Mouse (Mus musculus): Measurements from ENCODE around the gene Mrpl47.
"Not testable (repeated sequence)": the region's sequence is repeated elsewhere in the genome, so short reads cannot be mapped to it uniquely, and the experiment has no call there.

Mrpl47 gene

GRCm38 (mm10) chr3:32737172-32737655, at the start of gene Mrpl47:
Mrpl47 (minus strand) TSS chr3:32737605.
- DNase-seq: no peak

DNA sequence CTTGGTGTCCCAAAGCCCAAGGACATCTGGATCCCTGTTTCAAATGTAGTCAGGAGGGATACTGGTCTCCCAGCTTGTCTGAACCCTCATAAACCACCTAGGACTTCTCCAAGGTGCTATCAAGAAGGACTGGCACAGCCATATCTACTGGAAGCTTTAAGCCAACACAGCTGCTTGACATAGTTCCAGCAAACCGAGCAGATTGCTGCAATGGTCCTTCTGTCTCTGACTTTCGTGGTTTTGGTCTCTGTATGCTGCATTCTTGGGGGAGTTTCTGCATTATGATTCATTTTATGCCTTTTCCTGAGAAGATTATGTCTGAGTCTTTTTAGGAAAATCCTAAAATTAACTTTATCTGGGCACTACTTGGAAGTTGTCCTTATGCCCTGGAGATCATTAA, 33.4 kb upstream of the Mrpl47 start:
- DNase-seq: no peak

GRCm38 (mm10) chr3:32763902-32764301, 26.5 kb upstream of the Mrpl47 start:
- DNase-seq: no peak

DNA sequence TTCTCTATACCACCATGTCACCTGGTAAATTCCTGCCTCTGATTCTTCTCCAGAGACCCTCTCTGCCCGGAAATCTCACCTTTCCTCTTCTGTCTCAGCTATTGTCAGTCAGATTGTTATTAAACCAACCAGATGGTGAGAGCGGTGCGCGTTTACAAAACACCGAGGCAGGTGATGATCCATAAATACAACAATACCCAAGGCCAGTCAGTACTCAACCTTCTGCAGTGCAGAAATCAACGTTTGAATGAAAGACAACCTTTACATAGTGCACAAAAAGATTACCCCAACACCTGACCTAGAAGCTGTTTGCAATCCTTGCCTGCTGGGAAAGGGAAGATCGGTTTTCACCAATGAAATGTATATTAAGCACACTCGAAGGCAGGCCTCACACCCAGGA, 25.6 kb upstream of the Mrpl47 start:
- no peak for DNase-seq

- no peak for DNase-seq
Measured at GRCm38 (mm10) chr3:32759212-32759611, 21.8 kb upstream of the Mrpl47 start.

DNA sequence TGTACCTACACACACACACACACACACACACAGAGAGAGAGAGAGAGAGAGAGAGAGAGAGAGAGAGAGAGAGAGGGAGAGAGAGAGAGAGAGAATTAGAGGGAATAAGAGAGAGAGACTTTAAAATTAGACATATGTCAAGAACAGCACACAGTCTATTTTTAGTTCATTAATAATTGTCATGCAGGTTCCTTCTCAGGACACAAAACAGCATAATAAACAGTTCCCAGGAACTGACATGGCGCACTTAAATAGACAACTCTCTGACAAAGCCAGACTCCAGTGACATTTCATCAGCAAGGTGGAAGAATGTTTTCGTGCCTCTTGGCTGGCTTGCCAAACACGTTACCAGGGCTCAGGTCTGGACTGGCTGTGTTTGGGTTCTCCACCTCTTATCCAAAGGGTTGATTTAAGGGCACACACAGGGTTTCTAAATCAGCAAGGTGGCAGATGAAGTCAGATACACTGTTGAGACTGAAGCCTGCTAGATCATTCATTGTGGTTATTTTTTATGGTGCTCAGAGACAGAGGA, 17.0 kb upstream of the Mrpl47 start:
- no peak for DNase-seq

DNA sequence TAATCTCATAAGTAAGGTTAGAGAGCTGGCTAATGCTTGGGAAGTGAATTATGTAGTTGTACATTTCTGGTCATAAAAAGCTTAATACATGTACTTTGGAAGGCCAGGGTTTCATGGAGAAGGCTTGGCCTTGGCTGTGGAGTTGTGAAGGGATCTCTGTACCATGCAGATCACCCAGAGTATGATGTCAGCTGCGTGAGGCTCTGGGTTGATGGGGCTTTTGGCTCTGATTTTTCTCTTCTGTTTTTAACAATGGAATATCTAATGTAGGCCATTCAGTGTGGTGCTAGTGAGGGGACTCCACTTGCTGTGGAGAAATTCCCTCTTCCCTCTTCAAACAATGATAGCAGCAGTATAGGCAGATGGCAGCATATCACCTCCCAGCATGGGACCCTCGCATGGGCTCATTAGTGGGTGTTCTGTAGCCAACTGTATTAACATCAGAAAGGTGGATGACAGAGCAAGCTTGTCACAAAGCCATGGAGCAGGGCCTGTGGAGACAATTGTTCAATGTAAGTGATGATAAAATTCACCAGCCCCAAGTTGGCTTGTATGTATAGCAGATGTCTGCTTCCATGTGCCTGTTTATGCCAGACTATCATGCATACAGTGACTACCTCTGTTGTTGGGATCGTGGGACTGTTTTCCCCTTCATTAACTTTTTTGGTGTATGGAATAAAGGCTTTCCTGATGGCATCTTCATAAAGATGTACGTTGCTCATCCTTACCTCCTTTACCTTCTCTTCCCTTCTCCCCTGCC, 12.6 kb upstream of the Mrpl47 start:
- no peak for DNase-seq

DNA sequence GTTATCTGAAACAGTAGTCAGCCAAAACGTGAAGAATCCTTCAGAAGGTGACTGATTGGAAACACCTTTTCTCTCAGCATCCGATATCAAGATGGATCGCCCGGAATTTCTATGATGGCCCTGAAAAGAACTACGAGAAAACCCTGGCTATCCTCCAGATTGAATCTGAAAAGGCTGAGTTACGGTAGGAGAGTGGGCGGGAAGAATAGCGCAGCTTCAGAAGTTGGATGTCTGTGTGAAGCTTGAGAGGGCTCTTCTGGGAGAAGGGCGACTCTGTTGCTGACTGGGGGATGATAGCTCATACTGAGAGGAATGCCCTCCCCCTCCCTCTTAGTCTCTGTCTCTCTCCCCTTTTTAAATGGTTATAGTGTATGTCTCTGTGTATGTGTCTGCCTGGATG, 11.0 kb upstream of the Mrpl47 start:
- no peak for DNase-seq

GRCm38 (mm10) chr3:32745426-32745825, 8.0 kb upstream of the Mrpl47 start:
- DNase-seq: not testable (repeated sequence)

DNA sequence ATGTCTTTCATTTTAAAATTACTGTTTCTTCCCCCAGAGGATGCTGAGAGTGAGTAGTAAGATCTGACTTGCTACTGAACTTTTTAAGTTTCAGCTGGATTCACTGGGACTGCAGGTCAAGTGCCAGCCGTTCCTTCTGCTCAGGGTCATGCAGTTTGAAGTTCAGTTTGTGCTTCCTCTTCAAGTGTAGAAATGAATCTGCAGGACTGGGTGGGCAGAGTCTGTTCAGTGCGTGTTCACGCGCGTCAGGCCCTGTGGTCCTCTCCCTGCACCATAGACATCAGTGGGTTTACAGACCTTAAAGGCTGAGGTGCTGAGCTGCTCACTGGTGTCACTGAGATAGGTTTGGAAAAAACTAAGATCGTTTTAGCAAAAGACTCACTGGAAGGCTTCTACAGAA, 7.6 kb upstream of the Mrpl47 start:
- DNase-seq: no peak

DNA sequence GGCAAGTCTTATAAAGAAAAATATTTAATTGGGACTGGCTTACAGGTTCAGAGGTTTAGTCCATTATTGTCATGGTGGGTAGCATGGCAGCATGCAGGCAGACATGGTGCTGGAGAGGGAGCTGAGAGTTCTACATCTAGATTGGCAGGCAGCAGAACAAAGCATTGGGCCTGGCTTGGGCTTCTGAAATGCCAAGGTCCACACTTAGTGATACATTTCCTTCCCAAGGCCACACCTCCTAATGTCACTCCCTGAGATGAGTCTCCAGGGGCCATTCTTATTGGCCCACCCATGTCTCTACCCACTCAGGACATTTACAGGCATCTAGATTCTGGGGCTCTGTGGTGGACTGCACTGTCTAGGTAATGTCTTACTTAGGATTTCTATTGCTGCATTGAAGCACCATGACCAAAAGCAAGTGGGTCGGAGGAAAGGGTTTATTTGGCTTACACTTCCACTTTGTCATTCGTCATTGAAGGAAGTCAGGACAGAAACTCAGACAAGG, 4.9 kb upstream of the Mrpl47 start:
- DNase-seq: no peak

- DNase-seq: no peak
Measured at GRCm38 (mm10) chr3:32738549-32738948, 1.1 kb upstream of the Mrpl47 start.

DNA sequence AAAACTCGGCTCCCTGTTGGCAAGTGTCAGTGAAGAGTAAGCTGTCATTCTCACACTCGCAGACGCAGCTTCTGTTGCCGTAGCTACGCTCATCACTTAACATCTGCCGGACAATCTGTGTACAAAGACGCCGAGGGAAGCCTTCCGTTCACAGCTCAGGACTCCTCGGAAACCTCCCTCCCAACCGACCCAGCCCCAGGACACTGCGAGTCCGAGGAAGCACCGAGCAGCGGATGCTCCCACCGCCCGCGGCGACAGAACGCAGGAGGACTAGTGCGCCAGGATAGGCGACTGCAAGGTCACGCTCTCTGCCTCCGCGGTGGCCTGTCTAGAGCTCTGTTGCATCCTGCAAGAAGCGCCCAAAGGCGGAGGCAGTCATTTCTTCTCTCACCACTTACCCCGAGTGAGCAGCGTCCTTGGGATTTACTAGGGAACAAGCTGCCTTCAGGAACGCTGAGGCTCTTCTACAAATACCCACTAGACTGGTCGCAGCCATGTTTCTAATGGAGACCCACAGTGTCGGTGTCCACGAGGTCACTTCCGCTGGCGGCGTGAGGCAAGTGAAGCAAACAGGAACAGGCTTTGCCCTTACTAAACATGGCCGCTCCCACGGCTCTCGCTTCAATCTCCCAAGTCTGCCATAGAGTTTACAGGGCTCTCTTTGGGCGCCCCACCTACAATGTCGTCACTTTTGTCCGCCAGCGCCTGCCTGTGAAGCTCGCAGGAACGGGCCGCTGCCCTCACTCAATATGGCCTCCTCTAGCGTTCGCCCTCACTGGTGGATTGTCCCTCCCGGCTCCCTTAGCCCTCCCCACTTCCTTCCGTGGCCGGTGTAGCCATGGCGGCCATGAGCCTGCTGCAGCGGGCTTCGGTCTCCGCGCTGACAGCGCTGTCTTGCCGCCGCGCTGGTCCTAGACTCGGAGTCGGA, 897 bp downstream of the Mrpl47 start, which contains the start of gene Ndufb5:
Ndufb5 (plus strand) TSS at position 747 of the 928 bp plus-strand sequence.
- DNase-seq: peak; percentile 99

DNA sequence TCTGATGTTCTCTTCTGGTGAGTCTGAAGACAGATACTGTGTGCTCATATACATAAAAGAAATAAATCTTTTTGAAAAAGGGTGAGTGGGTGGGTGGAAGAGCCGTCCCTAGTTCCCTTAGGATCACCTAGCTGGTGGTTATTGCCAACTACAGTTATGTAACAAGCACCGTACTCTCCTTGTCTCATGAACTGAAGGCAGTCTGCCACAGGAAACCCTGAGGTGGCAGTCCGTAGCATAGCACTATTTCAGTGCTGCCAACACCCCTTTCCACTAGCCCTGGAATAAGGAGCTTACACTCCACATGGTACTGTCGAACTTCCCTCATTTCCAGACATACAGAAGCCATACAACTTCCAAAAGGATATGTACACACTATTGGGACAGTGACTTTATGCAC, 9.5 kb downstream of the Mrpl47 start:
- no peak for DNase-seq

GRCm38 (mm10) chr3:32725951-32726350, 11.5 kb downstream of the Mrpl47 start:
- no peak for DNase-seq

DNA sequence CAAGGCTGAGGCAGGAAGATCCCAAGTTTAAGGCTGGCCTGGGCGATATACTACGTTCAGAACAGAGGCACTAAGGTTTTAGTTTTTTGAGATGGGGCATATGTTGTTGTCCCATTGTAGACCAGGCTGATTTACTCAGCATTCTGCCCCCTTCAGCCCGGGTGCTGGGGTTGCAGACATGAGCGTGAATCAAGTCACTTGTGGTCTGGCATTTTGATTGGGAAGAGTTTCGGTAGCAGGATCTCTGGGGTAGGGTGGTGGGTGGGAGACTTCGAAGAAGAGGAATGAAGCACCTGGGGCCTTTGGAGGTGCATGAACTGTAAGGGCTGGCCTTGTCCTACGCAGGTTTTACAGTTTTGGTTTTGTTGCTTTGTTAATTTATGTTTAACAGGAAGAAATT, 13.2 kb downstream of the Mrpl47 start:
- DNase-seq: no peak

GRCm38 (mm10) chr3:32718271-32718670, 19.1 kb downstream of the Mrpl47 start:
- peak; percentile 69 to 83 for DNase-seq

GRCm38 (mm10) chr3:32717403-32717802, 20.0 kb downstream of the Mrpl47 start:
- not testable (repeated sequence) for DNase-seq

DNA sequence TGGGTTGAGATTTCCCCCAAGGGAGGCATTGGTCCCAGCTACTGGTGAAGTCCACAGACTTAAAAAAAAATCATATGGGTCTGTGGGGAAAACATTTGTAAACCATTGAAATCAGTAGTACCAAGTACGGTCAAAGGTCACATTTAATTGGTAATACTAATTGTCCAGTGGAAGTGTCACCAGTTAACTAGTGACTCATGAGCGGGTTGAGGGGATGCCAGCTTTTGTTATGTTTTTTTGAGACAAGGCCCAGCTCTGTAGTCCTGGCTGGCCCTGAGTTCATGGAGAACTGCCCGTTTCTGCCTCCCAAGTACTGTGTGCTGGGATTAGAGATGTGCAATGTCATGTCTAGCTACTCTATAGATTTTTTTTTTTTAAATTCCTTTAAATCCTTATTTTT, 23.7 kb downstream of the Mrpl47 start:
- no peak for DNase-seq

- no peak for DNase-seq
Measured at GRCm38 (mm10) chr3:32709388-32709787, 28.0 kb downstream of the Mrpl47 start.

DNA sequence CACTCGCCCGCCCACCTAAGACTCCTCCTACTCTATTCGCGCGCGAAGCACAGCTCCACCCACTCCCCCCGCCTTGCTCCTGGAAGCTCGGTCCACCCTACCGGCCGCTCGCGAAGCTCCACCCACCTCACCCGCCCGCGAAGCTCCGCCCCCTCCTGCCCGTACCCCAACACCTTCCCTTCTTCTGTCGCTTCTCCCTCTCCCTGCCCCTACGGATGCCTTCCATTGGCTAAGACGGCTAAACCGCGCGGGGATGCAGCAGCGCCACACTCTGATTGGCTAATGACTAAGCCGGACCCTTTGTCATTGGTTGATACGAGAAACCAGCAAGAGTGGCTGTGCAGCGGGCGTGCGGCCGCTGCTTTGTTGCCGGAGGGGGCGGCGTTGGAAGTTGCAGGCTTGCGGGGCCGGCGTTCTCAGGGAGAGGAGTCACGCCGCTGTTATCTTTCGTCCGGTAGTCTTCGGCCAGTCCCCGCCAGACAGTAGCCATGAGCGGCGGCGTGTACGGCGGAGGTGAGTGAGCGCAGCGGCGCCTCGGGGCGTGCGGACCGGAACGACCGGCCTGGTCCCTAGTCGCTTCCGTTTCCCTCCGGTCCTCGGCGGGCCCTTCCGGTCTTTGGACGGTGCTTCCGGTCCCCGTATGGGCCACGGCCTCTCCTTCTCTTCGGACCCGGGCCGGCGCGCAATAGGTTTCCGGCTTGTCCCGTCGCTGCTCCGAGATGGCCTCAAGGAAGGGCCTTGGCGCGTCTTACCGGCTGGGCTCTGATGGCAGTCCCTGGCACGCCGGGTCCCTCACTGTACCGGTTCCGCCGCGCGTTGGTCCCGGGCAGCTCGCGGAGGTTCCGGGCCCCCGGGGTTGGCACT, 28.8 kb downstream of the Mrpl47 start:
- DNase-seq: peak; percentile 97 to 98

DNA sequence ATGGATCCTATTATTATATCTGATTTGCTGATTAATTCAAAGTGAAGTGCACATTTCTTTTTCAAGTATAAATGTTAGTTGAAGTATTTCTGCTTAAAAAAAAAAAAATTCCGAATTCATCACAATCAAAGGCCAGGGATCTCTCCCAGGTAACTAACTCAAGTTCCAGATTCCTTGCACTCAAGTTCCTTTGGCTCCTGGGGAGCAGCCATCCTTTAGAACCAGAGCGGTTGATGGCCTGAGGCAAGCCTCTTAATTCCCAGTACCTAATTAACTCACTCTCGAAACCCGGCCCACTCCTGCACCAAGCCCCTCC, 29.4 kb downstream of the Mrpl47 start:
- DNase-seq: no peak
